Mouse (Mus musculus): ENCODE data around the gene Cbx2.

Gene Cbx2

GRCm38 (mm10) chr11:119022895-119023615 lies at the start of gene Cbx2:
Gene Cbx2, plus strand, starts transcription at chr11:119022962.
- in situ Hi-C loops (cut with MseI, MboI) = no loop called here

GRCm38 (mm10) chr11:118974340-118974739 lies 48.4 kb upstream of the Cbx2 start:
- in situ Hi-C loops (cut with MseI, MboI) = no loop called here

- in situ Hi-C loops (cut with MseI, MboI) = no loop called here
Observed at GRCm38 (mm10) chr11:118975427-118975826, 47.3 kb upstream of the Cbx2 start.

- in situ Hi-C loops (cut with MseI, MboI) = no loop called here
Observed at GRCm38 (mm10) chr11:118975917-118976316, 46.8 kb upstream of the Cbx2 start.

- in situ Hi-C loops (cut with MseI, MboI) = no loop called here
Observed at GRCm38 (mm10) chr11:118980388-118980787, 42.4 kb upstream of the Cbx2 start.

GRCm38 (mm10) chr11:118981012-118981776 lies 41.6 kb upstream of the Cbx2 start:
- in situ Hi-C loops (cut with MseI, MboI) = no loop called here

- in situ Hi-C loops (cut with MseI, MboI) = no loop called here
Observed at GRCm38 (mm10) chr11:118982593-118983113, 40.1 kb upstream of the Cbx2 start.

- in situ Hi-C loops (cut with MseI, MboI) = no loop called here
Observed at GRCm38 (mm10) chr11:118985571-118985970, 37.2 kb upstream of the Cbx2 start.

GRCm38 (mm10) chr11:118987999-118988398 lies 34.8 kb upstream of the Cbx2 start, which contains the start of gene Enpp7:
Gene Enpp7, plus strand, starts transcription at chr11:118988188.
- in situ Hi-C loops (cut with MseI, MboI) = no loop called here

GRCm38 (mm10) chr11:118992781-118993180 lies 30.0 kb upstream of the Cbx2 start:
- in situ Hi-C loops (cut with MseI, MboI) = no loop called here

GRCm38 (mm10) chr11:118995448-118995847 lies 27.3 kb upstream of the Cbx2 start:
- in situ Hi-C loops (cut with MseI, MboI) = loop anchor here in 1 of 2 experiments (5.0 kb wide), 1 partner anchor 37 kb away; no protein-coding TSS in a partner anchor

GRCm38 (mm10) chr11:118997182-118997581 lies 25.6 kb upstream of the Cbx2 start:
- in situ Hi-C loops (cut with MseI, MboI) = loop anchor here in 1 of 2 experiments (5.0 kb wide), 1 partner anchor 35 kb away; no protein-coding TSS in a partner anchor

- in situ Hi-C loops (cut with MseI, MboI) = loop anchor here in 1 of 2 experiments (5.0 kb wide), 1 partner anchor 34 kb away; no protein-coding TSS in a partner anchor
Observed at GRCm38 (mm10) chr11:118998540-118999265, 24.1 kb upstream of the Cbx2 start.

GRCm38 (mm10) chr11:118999361-118999804 lies 23.4 kb upstream of the Cbx2 start:
- in situ Hi-C loops (cut with MseI, MboI) = loop anchor here in 1 of 2 experiments (5.0 kb wide), 1 partner anchor 33 kb away; no protein-coding TSS in a partner anchor

- in situ Hi-C loops (cut with MseI, MboI) = no loop called here
Observed at GRCm38 (mm10) chr11:119000877-119001276, 21.9 kb upstream of the Cbx2 start.

GRCm38 (mm10) chr11:119001493-119002128 lies 21.2 kb upstream of the Cbx2 start:
- in situ Hi-C loops (cut with MseI, MboI) = no loop called here

- in situ Hi-C loops (cut with MseI, MboI) = no loop called here
Observed at GRCm38 (mm10) chr11:119005547-119006275, 17.1 kb upstream of the Cbx2 start.

- in situ Hi-C loops (cut with MseI, MboI) = no loop called here
Observed at GRCm38 (mm10) chr11:119006462-119006861, 16.3 kb upstream of the Cbx2 start.

GRCm38 (mm10) chr11:119007461-119008456 lies 15.0 kb upstream of the Cbx2 start:
- in situ Hi-C loops (cut with MseI, MboI) = no loop called here

Measured in mouse trophoblast stem cell (cell line).